Mouse (Mus musculus): ENCODE data around the gene Slc43a3. TPM values are rescaled to one million over a fixed set of nuclear protein-coding genes. Genes with fewer than 3 reads are reported as not detected.

Gene Slc43a3
- total RNA-seq (2021): 10 to 100 TPM; 62.6 to 79.1 TPM
- 101 and 141 TPM in 2 replicates for polyA plus RNA-seq (2012; rRNA removed)
- long read RNA-seq, transcript Slc43a3-201 (13 exons, 2,583 nt): major isoform, 46 of 77 reads
- long read RNA-seq, partial matches to known transcripts: 4 of 77 reads
- long read RNA-seq, other reads (novel, unspliced or antisense): 27 of 77 reads

DNA sequence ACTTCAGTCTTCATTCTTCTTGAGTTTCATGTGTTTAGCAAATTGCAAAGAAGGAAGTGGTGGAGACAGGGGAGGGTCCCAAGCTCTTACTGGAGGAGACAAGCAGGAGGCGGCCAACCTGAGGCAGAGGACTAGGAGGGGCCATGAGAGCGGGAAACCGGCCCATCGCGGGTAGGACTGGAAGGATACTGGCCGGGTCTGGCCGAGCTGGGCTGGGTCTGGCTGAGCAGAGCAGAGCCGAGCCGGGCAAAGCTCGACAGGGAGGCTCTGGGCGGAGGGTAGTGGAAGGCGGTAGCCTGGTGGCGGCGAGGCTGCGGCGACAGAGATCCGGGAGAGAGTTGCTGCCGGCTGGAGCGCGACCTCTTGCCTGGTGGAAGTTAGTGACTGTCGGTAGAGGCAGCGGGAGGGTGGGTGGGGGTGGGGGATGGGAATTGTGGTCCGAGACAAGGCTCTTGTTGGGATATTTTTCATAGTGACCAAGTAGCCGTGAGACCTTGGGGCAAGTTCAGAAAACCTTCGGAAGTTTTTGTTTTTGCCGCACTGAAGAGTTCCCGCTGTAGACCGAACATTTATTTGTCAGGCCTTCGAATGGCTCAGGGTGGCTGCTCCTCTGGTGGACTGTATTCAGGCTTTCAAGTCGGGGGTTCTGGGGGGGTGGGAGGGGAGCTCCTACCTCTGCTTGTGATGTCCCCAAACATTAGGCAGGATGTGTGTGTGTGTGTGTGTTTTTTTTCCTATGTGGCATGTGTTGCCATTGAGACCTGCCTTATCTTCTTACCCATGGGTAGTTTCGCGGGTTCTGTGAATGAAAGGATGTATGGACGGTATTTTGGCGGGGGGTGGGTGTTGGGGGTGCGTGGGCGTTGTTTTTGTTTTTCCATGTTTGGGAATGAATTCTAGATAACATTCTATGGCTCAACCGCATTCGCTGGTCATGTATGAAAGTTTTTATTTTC, at the start of gene Slc43a3:
Slc43a3 (plus strand) TSS at position 106 of the 956 bp plus-strand sequence.
- peak within 1 kb of the TSS; percentile 100 for H3K9ac ChIP-seq (ENCODE audit: low read depth, low read length)
- H3K4me1 ChIP-seq (ENCODE audit: control insufficient read depth, insufficient read depth, low read length): peaks cover 10% of the 10 kb centered on the region
- H3K79me2 ChIP-seq (replicated peaks; ENCODE audit: control insufficient read depth, insufficient read depth, low read length): no peaks in the 10 kb centered on the region; the same call in 1 of the 2 replicates
- H3K27me3 ChIP-seq (ENCODE audit: control insufficient read depth, insufficient read depth, low read length): no peaks in the 10 kb centered on the region
- peak within 1 kb of the TSS; percentile 44 for H3K4me3 ChIP-seq
- TF ChIP-seq CTCF (IDR thresholded peaks at IDR 0.05) (0 out of 2 replicates have a peak, but pooled peaks have one; percentile 4), EP300 (IDR thresholded peaks at IDR 0.05; ENCODE audit: insufficient read depth, low read depth, low read length) (0 out of 2 replicates have a peak, but pooled peaks have one; percentile 44), POLR2A (IDR thresholded peaks at IDR 0.05; ENCODE audit: insufficient read depth, low read depth, low read length) (peak; percentile 98)
- WGBS: 10% methylated on average over 38 of the region's 38 CpGs
- H3K36me3 ChIP-seq (ENCODE audit: control insufficient read depth, insufficient read depth, low read length): peaks cover 21% of the 10 kb centered on the region
- intact Hi-C loops (cut with DNase I): loop anchor here (1.0 kb wide), 1 partner anchor 20 kb away; no protein-coding TSS in a partner anchor
- peak within 1 kb of the TSS; percentile 91 for H3K27ac ChIP-seq
- DNase-seq: peak; percentile 93

DNA sequence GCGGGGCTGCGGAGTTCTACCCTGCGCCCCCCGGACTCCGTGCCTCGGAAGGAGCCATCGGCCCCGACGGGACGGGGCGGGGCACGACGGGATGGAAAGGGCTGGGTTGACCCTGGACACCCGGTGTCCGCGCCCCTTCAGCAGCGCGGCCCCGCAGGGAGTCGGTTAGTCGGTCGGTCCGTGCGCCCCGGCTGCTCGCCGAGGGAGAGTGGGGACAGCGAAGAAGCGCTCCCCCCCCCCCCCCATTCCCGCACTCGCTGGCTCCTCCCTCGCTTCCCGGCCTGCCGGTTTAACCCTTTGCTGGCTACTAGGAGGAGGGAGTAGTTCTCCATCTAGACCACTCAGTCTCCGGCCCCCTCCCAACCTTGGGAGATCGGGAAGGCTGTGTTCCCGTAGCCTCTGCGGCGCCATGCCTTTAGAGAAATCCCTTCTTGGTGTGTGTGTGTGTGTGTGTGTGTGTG, 49.5 kb upstream of the Slc43a3 start:
- H3K27me3 ChIP-seq (ENCODE audit: control insufficient read depth, insufficient read depth, low read length): peaks cover 2% of the 10 kb centered on the region; the same call in 1 of the 2 replicates
- peaks cover 4% of the 10 kb centered on the region for H3K4me1 ChIP-seq (ENCODE audit: control insufficient read depth, insufficient read depth, low read length)
- peak overlapping the region; percentile 52 for H3K4me3 ChIP-seq
- peak; percentile 53 to 70 for DNase-seq
- H3K27ac ChIP-seq: peak overlapping the region; percentile 49
- peak overlapping the region; percentile 75 for H3K9ac ChIP-seq (ENCODE audit: low read depth, low read length)
- 1% methylated on average over 31 of the region's 39 CpGs for WGBS
- no peaks in the 10 kb centered on the region for H3K79me2 ChIP-seq (replicated peaks; ENCODE audit: control insufficient read depth, insufficient read depth, low read length)
- H3K36me3 ChIP-seq (ENCODE audit: control insufficient read depth, insufficient read depth, low read length): no peaks in the 10 kb centered on the region
- no peak for TF ChIP-seq POLR2A (IDR thresholded peaks at IDR 0.05; ENCODE audit: insufficient read depth, low read depth, low read length)
- TF ChIP-seq EP300 (IDR thresholded peaks at IDR 0.05; ENCODE audit: insufficient read depth, low read depth, low read length): no peak
- intact Hi-C loops (cut with DNase I): loop anchor here (1.0 to 5.0 kb wide), 2 partner anchors 52 to 70 kb away; no protein-coding TSS in a partner anchor

DNA sequence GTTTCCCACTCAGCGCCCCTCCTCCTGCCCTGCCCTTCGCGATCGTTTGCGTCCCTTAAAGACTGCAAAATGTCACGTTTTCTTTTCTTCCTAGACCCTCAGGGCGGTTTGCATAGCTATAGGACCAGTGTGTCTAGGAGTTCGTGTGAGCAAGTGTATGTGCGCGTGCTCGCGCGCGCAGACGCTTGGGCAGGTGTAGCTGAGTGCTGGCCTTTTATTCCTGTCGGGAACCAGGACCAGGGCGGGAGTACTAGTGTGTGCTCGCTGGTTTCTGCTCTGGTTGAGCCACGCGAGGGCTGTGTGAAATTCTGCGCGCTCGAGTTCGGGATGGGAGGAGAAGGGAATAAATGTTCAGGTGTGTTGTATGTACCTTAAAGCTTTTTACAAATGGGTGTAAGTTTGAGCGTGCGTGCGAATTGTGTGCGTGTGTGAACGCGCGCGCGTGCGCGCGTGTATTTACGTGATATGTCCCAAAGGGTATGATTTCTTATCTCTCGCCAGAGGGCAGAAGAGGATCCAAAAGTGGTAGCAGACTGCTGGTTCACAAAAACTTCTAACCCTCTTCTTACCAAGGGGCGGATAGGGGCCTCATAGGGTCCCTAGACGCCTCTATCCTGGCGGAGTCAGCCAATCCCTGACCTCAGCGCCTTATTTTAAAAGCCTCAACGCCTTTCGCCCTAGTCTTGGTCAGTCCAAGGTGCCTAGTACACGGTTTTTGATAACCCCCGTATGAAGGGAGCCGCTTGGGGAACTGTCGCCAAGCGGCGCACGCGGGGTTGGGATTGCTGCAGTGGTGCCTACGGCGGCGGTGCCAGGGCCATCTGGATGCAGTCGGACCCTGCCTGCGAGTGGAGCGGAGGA, 48.7 kb upstream of the Slc43a3 start:
- no peaks in the 10 kb centered on the region for H3K36me3 ChIP-seq (ENCODE audit: control insufficient read depth, insufficient read depth, low read length)
- DNase-seq: peak; percentile 60 to 66
- H3K9ac ChIP-seq (ENCODE audit: low read depth, low read length): peak overlapping the region; percentile 66
- TF ChIP-seq POLR2A (IDR thresholded peaks at IDR 0.05; ENCODE audit: insufficient read depth, low read depth, low read length) (no peak), CTCF (IDR thresholded peaks at IDR 0.05) (peak; percentile 60)
- H3K4me3 ChIP-seq: peak overlapping the region; percentile 52
- H3K4me1 ChIP-seq (ENCODE audit: control insufficient read depth, insufficient read depth, low read length): peaks cover 4% of the 10 kb centered on the region
- peak overlapping the region; percentile 52 for H3K27ac ChIP-seq
- H3K79me2 ChIP-seq (replicated peaks; ENCODE audit: control insufficient read depth, insufficient read depth, low read length): no peaks in the 10 kb centered on the region
- WGBS: under 1% methylated on average over 58 of the region's 58 CpGs
- intact Hi-C loops (cut with DNase I): loop anchor here (1.0 to 5.0 kb wide), 4 partner anchors 29 to 70 kb away; no protein-coding TSS in a partner anchor
- peaks cover 2% of the 10 kb centered on the region; the same call in 1 of the 2 replicates for H3K27me3 ChIP-seq (ENCODE audit: control insufficient read depth, insufficient read depth, low read length)

DNA sequence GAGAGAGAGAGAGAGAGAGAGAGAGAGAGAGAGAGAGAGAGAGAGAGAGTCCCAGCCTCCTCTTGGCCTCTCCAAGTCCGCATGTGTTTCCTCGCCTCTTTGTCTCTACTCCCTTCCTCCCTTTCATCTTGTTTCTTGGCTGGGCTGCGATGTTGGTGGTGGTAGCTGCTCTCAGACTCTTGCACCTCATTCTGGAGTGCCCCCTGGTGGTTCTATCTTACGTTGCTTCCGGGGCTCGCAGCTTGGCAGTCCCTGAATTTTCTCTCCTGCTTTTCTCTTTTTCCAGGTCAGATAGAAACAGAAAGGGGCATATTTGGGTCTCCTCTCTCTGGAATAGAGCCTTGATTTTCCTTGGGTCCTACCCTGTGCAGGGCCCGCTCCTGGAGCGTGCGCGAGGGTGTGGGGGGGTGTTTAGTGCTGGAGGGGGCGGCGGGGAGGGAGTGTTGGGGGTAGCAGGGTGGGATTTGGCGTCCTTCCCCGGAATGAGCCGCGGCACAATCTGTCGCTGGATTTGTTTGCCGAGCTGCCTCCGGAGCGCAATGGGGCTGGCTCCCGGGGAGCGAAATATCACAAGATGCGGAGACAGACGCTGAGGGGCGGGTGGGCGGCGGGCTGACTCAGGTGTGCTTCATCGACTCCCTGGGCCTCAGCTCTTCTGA, 47.6 kb upstream of the Slc43a3 start:
- H3K27ac ChIP-seq: peak overlapping the region; percentile 55; the same call in 1 of the 2 replicates
- 4% methylated on average over 26 of the region's 28 CpGs for WGBS

More for the DNA sequence above, 47.6 kb upstream of the Slc43a3 start:
- H3K27me3 ChIP-seq (ENCODE audit: control insufficient read depth, insufficient read depth, low read length): peaks cover 2% of the 10 kb centered on the region; the same call in 1 of the 2 replicates
- no peaks in the 10 kb centered on the region for H3K36me3 ChIP-seq (ENCODE audit: control insufficient read depth, insufficient read depth, low read length)
- intact Hi-C loops (cut with DNase I): loop anchor here (1.0 to 5.0 kb wide), 3 partner anchors 28 to 69 kb away; no protein-coding TSS in a partner anchor
- TF ChIP-seq EP300 (IDR thresholded peaks at IDR 0.05; ENCODE audit: insufficient read depth, low read depth, low read length): peak; percentile 70
- 0 out of 2 replicates have a peak, but pooled peaks have one; percentile 27 for TF ChIP-seq POLR2A (IDR thresholded peaks at IDR 0.05; ENCODE audit: insufficient read depth, low read depth, low read length)
- TF ChIP-seq CTCF (IDR thresholded peaks at IDR 0.05): peak; percentile 81
- H3K79me2 ChIP-seq (replicated peaks; ENCODE audit: control insufficient read depth, insufficient read depth, low read length): no peaks in the 10 kb centered on the region
- peak overlapping the region; percentile 39 for H3K4me3 ChIP-seq
- H3K4me1 ChIP-seq (ENCODE audit: control insufficient read depth, insufficient read depth, low read length): peaks cover 3% of the 10 kb centered on the region
- DNase-seq: peak; percentile 81 to 82
- H3K9ac ChIP-seq (ENCODE audit: low read depth, low read length): peak overlapping the region; percentile 52
